Mouse (Mus musculus) forebrain, postnatal 0 days (tissue): ENCODE results near the gene Msmp. TPM values are rescaled to one million over a fixed set of nuclear protein-coding genes. Genes with fewer than 3 reads are reported as not detected.
A peak's percentile ranks its signal among the peaks of the same experiment; 100 is the strongest.

Experiments
- ATAC-seq: fragments of 200-750 bp; cut with Nextera tagmentation; 2 replicates; pipeline ENCODE4 v1.8.0; 2017; ENCODE audit warnings: mild to moderate bottlenecking, moderate library complexity
- DNase-seq: peaks from one replicate; pipeline ENCODE4 v3.0.0-alpha.2; 2015
- H3K27ac ChIP-seq: fragments of 300-500 bp; sonication (generic); 2 replicates; pipeline ENCODE4 v1.5.1; 2014; ENCODE audit warnings: low read depth, mild to moderate bottlenecking, antibody characterized with exemption, low read length, moderate library complexity, mixed read lengths
- H3K27me3 ChIP-seq: fragments of 300-500 bp; sonication (generic); 2 replicates; pipeline ENCODE4 v1.6.1; 2014; ENCODE audit warnings: mild to moderate bottlenecking, low read length, mixed read lengths; ENCODE audit not compliant: insufficient read depth
- H3K36me3 ChIP-seq: fragments of 300-500 bp; sonication (generic); 2 replicates; pipeline ENCODE4 v1.6.1; 2014; ENCODE audit warnings: mild to moderate bottlenecking, moderate library complexity; ENCODE audit not compliant: insufficient read depth
- H3K4me1 ChIP-seq: fragments of 300-500 bp; sonication (generic); 2 replicates; pipeline ENCODE4 v1.6.1; 2014; ENCODE audit warnings: antibody characterized with exemption; ENCODE audit not compliant: insufficient read depth
- H3K4me2 ChIP-seq: fragments of 300-500 bp; sonication (generic); 2 replicates; pipeline ENCODE4 v1.6.1; 2014; ENCODE audit warnings: low read depth, mild to moderate bottlenecking, moderate library complexity
- H3K4me3 ChIP-seq: fragments of 300-500 bp; sonication (generic); 2 replicates; pipeline ENCODE4 v1.5.1; 2014; ENCODE audit warnings: low read depth, low read length, mixed read lengths
- H3K9ac ChIP-seq: fragments of 300-500 bp; sonication (generic); 2 replicates; pipeline ENCODE4 v1.6.1; 2014; ENCODE audit warnings: mild to moderate bottlenecking
- H3K9me3 ChIP-seq: fragments of 300-500 bp; sonication (generic); 2 replicates; pipeline ENCODE4 v1.6.1; 2016; ENCODE audit warnings: low read length
- CTCF ChIP-seq: sonication (generic); IDR thresholded peaks from 2 replicates; pipeline ENCODE4 v1.5.1; 2016; ENCODE audit warnings: antibody characterized with exemption, control low read depth, low read depth
- WGBS: fragments of 180-500 bp; shearing (Covaris S2); extraction: QIAGEN DNeasy Blood & Tissue Kit; methylation state at CpG from one replicate; pipeline ENCODE4 v1.1.7; 2014; 5-methylcytosine and 5-hydroxymethylcytosine counted together
- polyA plus RNA-seq: library from polyadenylated mRNA; unstranded; fragments of >200 nt; fragmentation: Nextera tagmentation; extraction: Ambion mirVana; gene quantifications from 2 replicates; pipeline ENCODE4 v1.2.1, GENCODE M21; 2015
- total RNA-seq: library from RNA; depleted of rRNA; stranded (reverse); fragments of >200 nt; gene quantifications from 2 replicates; pipeline ENCODE4 v1.2.3, GENCODE M21; 2014; rRNA removed

Msmp gene
- total RNA-seq (not detected in 2 replicates), polyA plus RNA-seq (0.38 and 1.9 TPM in 2 replicates)

- ATAC-seq (0 out of 2 replicates have a peak, but pooled peaks have one; percentile 10), DNase-seq (no peak)
- 67% methylated on average over 12 of the region's 12 CpGs for WGBS
- no peak within 1 kb of the TSS for H3K4me2 ChIP-seq
- H3K36me3 ChIP-seq = peaks cover 42% of the 10 kb centered on the region
- H3K27ac ChIP-seq = no peak within 1 kb of the TSS
- no peak within 1 kb of the TSS for H3K4me3 ChIP-seq
- TF ChIP-seq CTCF = no peak
- no peaks in the 10 kb centered on the region for H3K9me3 ChIP-seq
- H3K27me3 ChIP-seq = no peaks in the 10 kb centered on the region
- peaks cover 2% of the 10 kb centered on the region for H3K4me1 ChIP-seq
- H3K9ac ChIP-seq = no peak within 1 kb of the TSS
These were observed at the start of gene Msmp for GRCm38 (mm10) chr4:43584444-43585416. Gene Msmp (minus strand): TSS chr4:43584494.

GRCm38 (mm10) chr4:43633736-43634135 is 49.4 kb upstream of the Msmp start:
- DNase-seq (no peak), ATAC-seq (no peak)
- Histone ChIP-seq H3K4me2 (no peak overlapping the region), H3K4me3 (no peak overlapping the region), H3K9me3 (no peaks in the 10 kb centered on the region), H3K9ac (no peak overlapping the region), H3K36me3 (no peaks in the 10 kb centered on the region), H3K4me1 (peaks cover 23% of the 10 kb centered on the region), H3K27me3 (no peaks in the 10 kb centered on the region), H3K27ac (no peak overlapping the region)
- WGBS = 93% methylated on average over 2 of the region's 2 CpGs
- no peak for TF ChIP-seq CTCF

DNA sequence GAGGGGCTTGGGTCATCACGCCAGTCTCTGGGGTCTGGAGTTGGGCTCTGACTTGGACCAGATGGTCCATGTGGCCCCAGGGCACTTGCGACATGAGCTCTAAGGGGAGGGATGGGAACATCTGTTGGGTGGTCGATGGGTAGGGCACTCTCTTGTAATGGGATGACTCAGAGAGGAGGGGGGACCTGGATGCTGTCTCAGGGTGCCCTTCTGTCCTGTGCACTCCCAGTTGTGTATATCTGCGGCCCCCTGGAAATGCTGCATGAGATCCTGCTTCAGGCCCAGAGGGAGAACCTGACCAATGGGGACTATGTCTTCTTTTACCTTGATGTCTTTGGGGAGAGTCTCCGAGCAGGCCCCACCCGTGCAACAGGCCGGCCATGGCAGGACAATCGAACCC is 49.0 kb upstream of the Msmp start:
- Histone ChIP-seq H3K9me3 (no peaks in the 10 kb centered on the region), H3K9ac (no peak overlapping the region), H3K27me3 (no peaks in the 10 kb centered on the region), H3K4me2 (peak overlapping the region; percentile 89; the same call in 1 of the 2 replicates), H3K36me3 (no peaks in the 10 kb centered on the region), H3K27ac (no peak overlapping the region), H3K4me1 (peaks cover 23% of the 10 kb centered on the region), H3K4me3 (no peak overlapping the region)
- DNase-seq (no peak), ATAC-seq (no peak)
- no peak for TF ChIP-seq CTCF
- WGBS = 87% methylated on average over 8 of the region's 8 CpGs

DNA sequence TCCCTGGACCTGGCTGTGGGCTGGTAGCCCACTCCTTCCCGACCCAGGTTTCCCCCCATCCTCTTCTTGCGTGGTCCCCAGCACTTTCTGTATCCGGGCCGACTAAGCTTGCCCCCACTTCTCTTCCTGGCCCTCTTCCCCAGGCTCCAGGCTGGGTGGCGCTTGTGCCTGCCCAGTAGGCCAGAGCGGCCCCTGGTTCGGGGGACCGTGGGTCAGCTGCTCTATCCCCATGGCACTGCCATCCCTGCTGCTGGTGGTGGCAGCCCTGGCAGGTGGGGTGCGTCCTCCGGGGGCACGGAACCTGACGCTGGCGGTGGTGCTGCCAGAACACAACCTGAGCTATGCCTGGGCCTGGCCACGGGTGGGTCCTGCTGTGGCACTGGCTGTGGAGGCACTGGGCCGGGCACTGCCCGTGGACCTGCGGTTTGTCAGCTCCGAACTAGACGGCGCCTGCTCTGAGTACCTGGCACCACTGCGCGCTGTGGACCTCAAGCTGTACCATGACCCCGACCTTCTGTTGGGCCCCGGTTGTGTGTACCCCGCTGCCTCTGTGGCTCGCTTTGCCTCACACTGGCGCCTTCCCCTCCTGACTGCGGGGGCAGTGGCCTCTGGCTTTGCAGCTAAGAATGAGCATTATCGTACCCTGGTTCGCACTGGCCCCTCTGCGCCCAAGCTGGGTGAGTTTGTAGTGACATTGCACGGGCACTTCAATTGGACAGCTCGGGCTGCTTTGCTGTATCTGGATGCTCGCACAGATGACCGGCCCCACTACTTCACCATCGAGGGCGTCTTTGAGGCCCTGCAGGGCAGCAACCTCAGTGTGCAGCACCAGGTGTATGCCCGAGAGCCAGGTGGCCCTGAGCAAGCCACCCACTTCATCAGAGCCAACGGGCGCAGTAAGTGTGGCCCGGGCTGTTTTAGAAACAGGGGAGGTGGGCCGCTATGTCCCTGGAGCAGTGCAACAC is 47.9 kb upstream of the Msmp start:
- WGBS = 50% methylated on average over 42 of the region's 42 CpGs
- TF ChIP-seq CTCF = no peak
- DNase-seq (no peak), ATAC-seq (peak; percentile 19)
- peak overlapping the region; percentile 90 for H3K9ac ChIP-seq
- H3K9me3 ChIP-seq = no peaks in the 10 kb centered on the region
- no peaks in the 10 kb centered on the region for H3K27me3 ChIP-seq
- peak overlapping the region; percentile 89 for H3K4me2 ChIP-seq
- H3K4me1 ChIP-seq = peaks cover 23% of the 10 kb centered on the region
- no peaks in the 10 kb centered on the region for H3K36me3 ChIP-seq
- H3K27ac ChIP-seq = peak overlapping the region; percentile 72
- peak overlapping the region; percentile 65 for H3K4me3 ChIP-seq

DNA sequence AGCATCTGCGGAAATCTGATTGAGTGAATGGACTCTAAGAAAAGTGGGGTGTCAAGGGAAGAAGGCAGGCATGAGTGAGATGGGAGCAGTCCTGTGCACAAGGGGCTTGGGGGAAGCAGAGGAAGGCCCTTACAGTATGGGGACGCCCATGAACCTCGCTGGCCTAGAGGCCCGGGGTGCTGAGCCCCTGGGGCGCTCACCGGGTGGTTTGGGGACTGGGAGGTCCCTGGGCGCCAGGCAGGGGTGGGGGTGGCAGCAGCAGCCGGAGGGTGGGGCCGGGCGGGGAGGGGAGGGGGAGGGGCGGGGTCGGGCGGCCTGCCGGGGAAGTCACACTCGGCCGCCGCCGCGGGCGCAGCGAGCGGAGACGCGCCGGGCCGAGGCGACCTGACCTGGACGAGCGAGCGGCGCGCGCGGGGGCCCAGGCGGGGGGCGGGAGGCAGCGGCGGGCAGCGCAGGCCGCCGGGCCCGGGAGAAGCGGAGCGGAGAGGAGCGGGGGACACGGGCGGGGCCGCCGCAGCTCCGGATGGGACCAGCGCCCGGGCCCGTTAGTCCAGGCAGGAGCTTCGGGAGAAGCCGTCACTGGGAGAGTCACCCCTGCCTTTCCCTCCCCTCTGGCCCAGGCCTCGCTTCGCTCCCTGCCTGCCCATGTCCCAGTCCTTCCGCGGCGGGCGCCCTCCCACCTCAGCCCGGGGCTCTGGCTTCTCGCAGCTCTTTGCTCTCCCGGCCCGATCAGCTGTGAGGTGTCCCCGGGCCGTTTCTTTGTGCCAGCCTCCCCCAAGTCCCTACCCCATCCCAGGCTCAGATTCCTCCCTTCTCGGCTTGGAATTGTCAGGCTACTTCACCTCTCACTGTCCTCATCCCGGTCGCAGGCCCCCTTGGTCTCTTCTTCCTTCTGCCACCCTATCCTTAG is 47.0 kb upstream of the Msmp start, which contains the start of gene Npr2:
Gene Npr2, plus strand, starts transcription at position 890 of the 910 bp plus-strand sequence.
- Histone ChIP-seq H3K9ac (peak within 1 kb of the TSS; percentile 90), H3K4me1 (peaks cover 23% of the 10 kb centered on the region), H3K4me2 (peak within 1 kb of the TSS; percentile 89), H3K9me3 (no peaks in the 10 kb centered on the region), H3K27me3 (no peaks in the 10 kb centered on the region), H3K4me3 (peak within 1 kb of the TSS; percentile 65), H3K27ac (peak within 1 kb of the TSS; percentile 72), H3K36me3 (no peaks in the 10 kb centered on the region)
- 5% methylated on average over 47 of the region's 70 CpGs for WGBS
- ATAC-seq (peak; percentile 60), DNase-seq (peak; percentile 68)
- no peak for TF ChIP-seq CTCF

GRCm38 (mm10) chr4:43630671-43631045 is 46.4 kb upstream of the Msmp start:
- Histone ChIP-seq H3K36me3 (no peaks in the 10 kb centered on the region), H3K27me3 (no peaks in the 10 kb centered on the region), H3K9me3 (no peaks in the 10 kb centered on the region), H3K4me3 (peak overlapping the region; percentile 65), H3K27ac (peak overlapping the region; percentile 72), H3K9ac (peak overlapping the region; percentile 90), H3K4me2 (peak overlapping the region; percentile 89), H3K4me1 (peaks cover 23% of the 10 kb centered on the region)
- DNase-seq (peak; percentile 65), ATAC-seq (no peak)
- WGBS = 20% methylated on average over 5 of the region's 5 CpGs
- no peak for TF ChIP-seq CTCF
